Mouse (Mus musculus) stomach, postnatal 0 days (tissue): ENCODE results near the gene Gm20219. TPM values are rescaled to one million over a fixed set of nuclear protein-coding genes. Genes with fewer than 3 reads are reported as not detected.

Experiments used
- ATAC-seq: fragments of 200-750 bp; cut with Nextera tagmentation; 2 replicates; pipeline ENCODE4 v1.8.0; 2017; ENCODE audit not compliant: low FRiP score, low TSS enrichment
- DNase-seq: peaks from one replicate; pipeline ENCODE4 v3.0.0-alpha.2; 2016; ENCODE audit warnings: low spot score
- H3K27ac ChIP-seq: fragments of 300-500 bp; sonication (generic); replicated peaks from 2 replicates; pipeline ENCODE4 v1.5.1; 2014; ENCODE audit warnings: mild to moderate bottlenecking, control low read depth
- H3K27me3 ChIP-seq: fragments of 300-500 bp; sonication (generic); 2 replicates; pipeline ENCODE4 v1.6.1; 2014; ENCODE audit warnings: low read length; ENCODE audit not compliant: control insufficient read depth, insufficient read depth
- H3K36me3 ChIP-seq: fragments of 300-500 bp; sonication (generic); 2 replicates; pipeline ENCODE4 v1.6.1; 2014; ENCODE audit warnings: low read length, mixed read lengths; ENCODE audit not compliant: control insufficient read depth, insufficient read depth
- H3K4me1 ChIP-seq: fragments of 300-500 bp; sonication (generic); replicated peaks from 2 replicates; pipeline ENCODE4 v1.6.1; 2014; ENCODE audit warnings: antibody characterized with exemption; ENCODE audit not compliant: control insufficient read depth, insufficient read depth
- H3K4me2 ChIP-seq: fragments of 300-500 bp; sonication (generic); replicated peaks from 2 replicates; pipeline ENCODE4 v1.6.1; 2014; ENCODE audit warnings: low read depth, mild to moderate bottlenecking, control low read depth, moderate library complexity
- H3K4me3 ChIP-seq: fragments of 300-500 bp; sonication (generic); 2 replicates; pipeline ENCODE4 v1.5.1; 2014; ENCODE audit warnings: low read depth, low read length, control low read depth
- H3K9ac ChIP-seq: fragments of 300-500 bp; sonication (generic); 2 replicates; pipeline ENCODE4 v1.6.1; 2014; ENCODE audit warnings: mild to moderate bottlenecking, low read length, control low read depth, mixed read lengths
- H3K9me3 ChIP-seq: fragments of 300-500 bp; sonication (generic); 2 replicates; pipeline ENCODE4 v1.6.1; 2016; ENCODE audit warnings: low read length; ENCODE audit not compliant: control insufficient read depth
- CTCF ChIP-seq: IDR thresholded peaks from 2 replicates; pipeline ENCODE4 v1.5.1; 2016; ENCODE audit warnings: antibody characterized with exemption, low read depth, mild to moderate bottlenecking, moderate library complexity
- EP300 ChIP-seq: optimal IDR thresholded peaks from 2 replicates; pipeline ENCODE3; 2016; ENCODE audit warnings: antibody characterized with exemption
- WGBS: fragments of 180-500 bp; shearing (Covaris S2); extraction: QIAGEN DNeasy Blood & Tissue Kit; methylation state at CpG from one replicate; pipeline ENCODE4 v1.1.7; 2014; 5-methylcytosine and 5-hydroxymethylcytosine counted together
- polyA plus RNA-seq: library from polyadenylated mRNA; unstranded; fragments of >200 nt; fragmentation: Nextera tagmentation; extraction: Ambion mirVana; gene quantifications from 2 replicates; pipeline ENCODE4 v1.2.1, GENCODE M21; 2015

Gm20219 gene
- polyA plus RNA-seq, 1 experiment from 2014 or later: 15.9 TPM

DNA sequence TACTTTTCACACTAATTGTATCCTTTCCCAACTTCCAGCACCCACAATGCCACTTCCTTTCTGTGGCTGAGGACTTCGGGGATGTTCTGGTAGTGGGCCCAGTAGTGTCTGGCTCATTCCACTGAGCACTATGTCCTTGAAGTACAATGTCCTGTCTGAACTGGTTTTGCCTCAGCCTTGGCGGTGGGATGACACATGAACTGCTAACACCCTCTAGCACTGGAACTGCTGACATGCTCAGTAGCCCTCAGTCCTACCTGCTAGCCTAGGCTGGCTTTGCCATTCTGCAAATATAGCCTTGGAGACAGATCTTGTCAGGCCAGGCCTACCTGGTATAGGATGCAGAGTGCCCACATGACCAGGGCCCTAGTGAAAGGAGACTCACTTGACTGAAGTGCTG is 7.7 kb upstream of the Gm20219 start:
- peaks cover 52% of the 10 kb centered on the region for H3K36me3 ChIP-seq
- WGBS: 95% methylated on average over 2 of the region's 2 CpGs
- no peaks in the 10 kb centered on the region for H3K4me1 ChIP-seq
- no peak overlapping the region for H3K4me2 ChIP-seq
- no peak overlapping the region for H3K27ac ChIP-seq
- ATAC-seq (no peak), DNase-seq (no peak)
- TF ChIP-seq CTCF: no peak
- TF ChIP-seq EP300: no peak
- no peaks in the 10 kb centered on the region for H3K9me3 ChIP-seq
- H3K9ac ChIP-seq: no peak overlapping the region
- no peak overlapping the region for H3K4me3 ChIP-seq
- H3K27me3 ChIP-seq: no peaks in the 10 kb centered on the region

DNA sequence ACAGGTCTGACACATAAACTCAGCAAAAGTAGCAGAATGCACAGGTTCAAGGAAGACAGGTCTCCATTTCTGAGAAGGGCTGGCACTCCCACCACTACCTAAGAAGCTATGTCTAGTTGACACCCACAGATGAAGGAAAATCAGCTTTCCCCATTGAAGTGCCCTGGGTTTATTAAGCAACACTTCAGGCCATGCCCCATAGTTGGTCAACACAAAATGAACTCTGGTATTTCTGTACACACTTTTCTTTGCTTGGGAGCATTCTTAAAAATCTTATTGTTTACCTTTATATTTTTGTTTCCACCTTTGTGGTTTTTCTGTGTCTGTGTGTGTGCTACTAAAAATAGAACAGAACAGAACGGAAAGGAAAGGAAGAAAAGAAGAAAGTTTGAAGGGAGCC is 5.9 kb upstream of the Gm20219 start:
- no peak overlapping the region for H3K4me3 ChIP-seq
- DNase-seq (no peak), ATAC-seq (no peak)
- no peaks in the 10 kb centered on the region for H3K9me3 ChIP-seq
- no peak for TF ChIP-seq CTCF
- TF ChIP-seq EP300: no peak
- H3K27me3 ChIP-seq: no peaks in the 10 kb centered on the region
- WGBS: 52% methylated on average over 1 of the region's 1 CpGs
- H3K4me1 ChIP-seq: no peaks in the 10 kb centered on the region
- H3K9ac ChIP-seq: no peak overlapping the region
- H3K36me3 ChIP-seq: peaks cover 38% of the 10 kb centered on the region
- no peak overlapping the region for H3K4me2 ChIP-seq
- H3K27ac ChIP-seq: no peak overlapping the region

DNA sequence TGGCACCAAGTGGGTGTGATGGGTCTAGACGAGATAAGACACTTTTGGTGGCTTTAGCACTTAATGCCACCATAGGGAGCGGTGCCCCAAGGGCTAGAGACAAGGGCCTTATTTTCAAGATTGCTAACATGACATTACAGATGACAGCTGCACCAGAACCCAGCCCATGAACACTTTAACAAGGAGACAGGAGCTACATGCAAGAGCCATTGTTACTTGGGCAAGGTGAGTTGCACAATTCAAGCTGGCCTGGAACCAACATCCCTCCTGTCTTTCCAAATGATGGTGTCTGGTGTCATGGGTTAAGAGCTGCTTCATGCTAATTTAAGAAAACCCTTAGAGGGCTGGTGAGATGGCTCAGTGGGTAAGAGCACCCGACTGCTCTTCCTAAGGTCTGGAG is 5.2 kb upstream of the Gm20219 start:
- H3K9me3 ChIP-seq: no peaks in the 10 kb centered on the region
- ATAC-seq: no peak
- WGBS: 77% methylated on average over 3 of the region's 3 CpGs
- no peak overlapping the region for H3K4me3 ChIP-seq
- peaks cover 32% of the 10 kb centered on the region for H3K36me3 ChIP-seq
- no peak overlapping the region for H3K27ac ChIP-seq
- DNase-seq: no peak
- H3K4me1 ChIP-seq: no peaks in the 10 kb centered on the region
- H3K27me3 ChIP-seq: no peaks in the 10 kb centered on the region
- TF ChIP-seq EP300 (no peak), CTCF (no peak)
- H3K9ac ChIP-seq: no peak overlapping the region
- no peak overlapping the region for H3K4me2 ChIP-seq

DNA sequence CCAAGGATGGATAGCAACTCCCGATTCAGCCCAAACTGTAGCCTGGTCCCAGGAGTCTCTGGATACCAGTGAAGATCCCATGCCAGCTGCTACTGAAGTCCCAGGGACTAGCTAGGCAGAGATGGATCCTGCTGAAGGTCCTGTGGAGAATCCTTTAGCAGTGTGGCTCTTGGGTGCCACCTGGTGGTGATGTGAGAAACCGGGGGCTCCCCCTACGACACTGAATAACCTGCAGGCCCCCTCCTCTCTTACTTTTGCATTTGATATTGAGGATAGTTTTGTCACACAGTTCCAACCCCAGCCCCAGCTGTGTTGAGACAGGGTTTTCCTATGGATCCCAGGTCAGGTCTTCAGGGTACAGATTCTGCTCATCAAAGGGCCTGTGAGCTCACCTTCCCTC is 4.3 kb upstream of the Gm20219 start:
- WGBS: 21% methylated on average over 3 of the region's 3 CpGs
- no peaks in the 10 kb centered on the region for H3K4me1 ChIP-seq
- peaks cover 23% of the 10 kb centered on the region for H3K36me3 ChIP-seq
- no peak overlapping the region for H3K4me3 ChIP-seq
- no peak for ATAC-seq
- no peak for TF ChIP-seq EP300
- peak; percentile 91 for TF ChIP-seq CTCF
- no peak overlapping the region for H3K9ac ChIP-seq
- no peak overlapping the region for H3K4me2 ChIP-seq
- H3K27ac ChIP-seq: no peak overlapping the region
- H3K9me3 ChIP-seq: no peaks in the 10 kb centered on the region
- peak; percentile 71 for DNase-seq
- no peaks in the 10 kb centered on the region for H3K27me3 ChIP-seq

DNA sequence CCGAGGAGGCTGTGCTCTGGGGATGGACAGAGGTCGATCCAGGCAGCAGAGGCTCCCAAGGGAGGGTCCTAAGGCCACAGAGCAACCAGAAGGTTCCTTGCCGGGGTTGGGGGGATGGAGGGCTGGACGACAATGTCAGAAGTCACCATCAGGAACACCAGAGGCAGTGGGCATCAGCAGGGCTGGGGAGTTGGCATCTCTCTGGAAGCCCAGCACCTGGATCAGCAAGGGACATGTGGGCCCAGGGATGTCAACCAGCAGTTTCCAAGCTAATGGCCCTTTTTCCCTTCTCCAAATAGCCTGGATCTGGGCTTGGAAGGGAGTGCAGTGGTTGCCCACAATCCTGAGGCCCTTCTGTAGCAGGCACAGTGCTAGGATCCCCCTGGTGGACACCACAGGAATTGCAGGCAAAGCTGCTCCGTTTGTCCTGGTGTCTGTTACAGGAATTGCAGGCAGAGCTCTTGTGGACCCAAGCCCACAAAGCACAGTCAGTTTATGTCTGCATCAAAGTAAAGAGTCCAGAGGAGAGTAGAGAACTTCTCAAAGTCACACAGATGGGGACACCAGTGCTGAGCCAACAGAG is 1.3 kb downstream of the Gm20219 start:
- Histone ChIP-seq H3K9me3 (no peaks in the 10 kb centered on the region), H3K4me2 (peak overlapping the region; percentile 45), H3K27me3 (no peaks in the 10 kb centered on the region), H3K36me3 (no peaks in the 10 kb centered on the region), H3K4me3 (peak overlapping the region; percentile 37), H3K9ac (peak overlapping the region; percentile 18; the same call in 1 of the 2 replicates), H3K4me1 (no peaks in the 10 kb centered on the region), H3K27ac (peak overlapping the region; percentile 85; the same call in 1 of the 2 replicates)
- ATAC-seq: no peak
- TF ChIP-seq CTCF (peak; percentile 98), EP300 (no peak)
- peak; percentile 61 for DNase-seq
- 63% methylated on average over 5 of the region's 5 CpGs for WGBS

DNA sequence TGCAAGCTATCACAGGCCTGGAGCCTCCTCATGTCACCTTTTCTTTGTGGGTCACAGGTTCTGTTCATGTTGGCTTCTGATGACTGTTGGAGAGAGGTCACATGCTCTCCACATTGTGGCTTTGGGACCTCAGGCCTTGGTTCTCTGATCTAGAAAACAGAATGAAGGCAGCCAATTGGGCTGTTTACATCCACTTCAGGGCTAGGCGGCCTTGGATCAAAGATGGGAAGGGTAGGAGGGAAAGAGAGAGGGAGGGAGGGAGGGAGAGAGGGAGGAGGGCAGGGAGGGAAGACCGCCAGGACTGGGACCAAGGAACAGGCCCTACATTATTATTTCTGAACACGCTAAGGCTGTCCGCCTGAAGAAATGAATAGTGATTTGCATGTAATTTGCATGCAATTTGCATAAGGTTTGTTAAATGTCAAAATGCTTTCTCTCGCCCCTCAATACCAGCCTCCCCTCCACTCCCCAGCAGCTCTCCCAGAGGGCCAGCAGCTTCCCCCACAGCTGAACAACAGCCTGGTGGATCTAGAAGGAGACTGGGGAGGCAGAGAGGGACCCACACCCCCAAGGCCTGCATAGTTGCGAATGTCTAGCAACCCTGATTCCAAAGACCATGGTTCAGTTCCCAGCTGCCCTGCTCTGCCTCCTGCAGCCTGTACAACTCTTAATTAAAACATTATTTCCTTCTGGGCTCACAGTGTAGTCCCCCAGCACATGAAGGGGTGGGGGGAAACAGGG is 2.2 kb downstream of the Gm20219 start:
- ATAC-seq (no peak), DNase-seq (no peak)
- peak overlapping the region; percentile 61 for H3K27ac ChIP-seq
- peak overlapping the region; percentile 2; the same call in 1 of the 2 replicates for H3K4me3 ChIP-seq
- no peaks in the 10 kb centered on the region for H3K27me3 ChIP-seq
- WGBS: 76% methylated on average over 6 of the region's 6 CpGs
- H3K9me3 ChIP-seq: no peaks in the 10 kb centered on the region
- H3K36me3 ChIP-seq: no peaks in the 10 kb centered on the region
- H3K9ac ChIP-seq: 0 out of 2 replicates have a peak overlapping the region, but pooled peaks have one; percentile 18
- peak overlapping the region; percentile 29 for H3K4me2 ChIP-seq
- TF ChIP-seq CTCF (no peak), EP300 (no peak)
- no peaks in the 10 kb centered on the region for H3K4me1 ChIP-seq
